8 mouse cellular contexts compared by ENCODE assay signal in genomic region chr11:98742397-98743291, GRCm38 (mm10). TPM values are rescaled to one million over a fixed set of nuclear protein-coding genes. Genes with fewer than 3 reads are reported as not detected.
DNase-seq lines count a peak whose midpoint lies in the region; ATAC-seq and TF ChIP-seq lines count a peak whose summit lies in the region.

No protein-coding gene starts in this region.

- ATAC-seq in CD4-positive, CD25-positive, alpha-beta regulatory T cell, adult 4 months: no peak

- intact Hi-C loops in gastrocnemius, postnatal 14 days (cut with DNase I; ENCODE audit: low total_unique reads): no loop called here

- no peaks in the 10 kb centered on the region for H3K36me3 ChIP-seq in kidney, adult 2 months (ENCODE audit: control insufficient read depth, insufficient read depth, low read length)

- peaks cover 50% of the 10 kb centered on the region for H3K4me1 ChIP-seq in kidney, adult 2 months (ENCODE audit: control insufficient read depth, insufficient read depth, low read length)

- 2% methylated on average over 21 of the region's 21 CpGs for WGBS in kidney, adult 2 months

- TF ChIP-seq POLR2A in kidney, adult 2 months (IDR thresholded peaks at IDR 0.05; ENCODE audit: low read depth, low read length): no peak

- no peaks in the 10 kb centered on the region for H3K27me3 ChIP-seq in kidney, adult 2 months (replicated peaks; ENCODE audit: control insufficient read depth, insufficient read depth, low read length)

- peak overlapping the region; percentile 66 for H3K4me3 ChIP-seq in kidney, adult 2 months (ENCODE audit: insufficient read depth, low read depth, low read length)

- peak; percentile 36 for DNase-seq in CD4-positive, CD25-positive, alpha-beta regulatory T cell, adult 2 months (ENCODE audit: low read depth, low spot score)
- peak; percentile 51 for DNase-seq in thymus, postnatal 4 days
- no peak for DNase-seq in thymus, postnatal 36 days
- peak; percentile 48 for DNase-seq in gastrocnemius, postnatal 14 days
- peak; percentile 45 for DNase-seq in kidney, adult 2 months
- peak; percentile 56 to 60 for DNase-seq in lung, postnatal 4 days
- peak; percentile 89 for DNase-seq in testis, postnatal 10 days (ENCODE audit: low spot score)

- TF ChIP-seq CTCF in kidney, adult 2 months (conservative IDR thresholded peaks at IDR 0.05; ENCODE audit: insufficient read depth, insufficient read length, low read depth, low read length): no peak

- H3K27ac ChIP-seq in kidney, adult 2 months (ENCODE audit: insufficient read depth, low read depth, low read length): peak overlapping the region; percentile 36

RNA-seq across cellular contexts. Expression of gene Thra, which starts 2.2 kb away (rescaled TPM):
- 1 to 10 TPM; 4.8 to 5.7 TPM for polyA plus RNA-seq in CD4-positive, CD25-positive, alpha-beta regulatory T cell, adult 4 months (2017; shearing (Covaris generic))
- total RNA-seq in gastrocnemius, postnatal 14 days (2021): 100 to 1,000 TPM in 1 of 2 experiments, 10 to 100 TPM in 1; 91.8 to 106 TPM
- 92.7 and 97.2 TPM in 2 replicates for polyA plus RNA-seq in kidney, adult 2 months (2012; rRNA removed)

RNA-seq across cellular contexts. Expression of gene Med24, which starts 13.4 kb away (rescaled TPM):
- 10 to 100 TPM; 27.0 to 37.5 TPM for polyA plus RNA-seq in CD4-positive, CD25-positive, alpha-beta regulatory T cell, adult 4 months (2017; shearing (Covaris generic))
- 10 to 100 TPM; 40.3 to 42.0 TPM for total RNA-seq in gastrocnemius, postnatal 14 days (2021)
- 45.3 and 54.1 TPM in 2 replicates for polyA plus RNA-seq in kidney, adult 2 months (2012; rRNA removed)

RNA-seq across cellular contexts. Expression of gene Nr1d1, which starts 32.5 kb away (rescaled TPM):
- polyA plus RNA-seq in CD4-positive, CD25-positive, alpha-beta regulatory T cell, adult 4 months (2017; shearing (Covaris generic)): 10 to 100 TPM in 1 of 2 experiments, 1 to 10 TPM in 1; 4.9 to 12.3 TPM
- total RNA-seq in gastrocnemius, postnatal 14 days (2021): 10 to 100 TPM; 27.3 to 64.6 TPM
- 140 and 155 TPM in 2 replicates for polyA plus RNA-seq in kidney, adult 2 months (2012; rRNA removed)

RNA-seq across cellular contexts. Expression of gene Csf3, which starts 41.6 kb away (rescaled TPM):
- not detected for polyA plus RNA-seq in CD4-positive, CD25-positive, alpha-beta regulatory T cell, adult 4 months (2017; shearing (Covaris generic))
- total RNA-seq in gastrocnemius, postnatal 14 days (2021): not detected
- not detected in 2 replicates for polyA plus RNA-seq in kidney, adult 2 months (2012; rRNA removed)

RNA-seq across cellular contexts. Expression of gene Msl1, which starts 52.7 kb away (rescaled TPM):
- polyA plus RNA-seq in CD4-positive, CD25-positive, alpha-beta regulatory T cell, adult 4 months (2017; shearing (Covaris generic)): 10 to 100 TPM; 22.3 to 24.8 TPM
- total RNA-seq in gastrocnemius, postnatal 14 days (2021): 10 to 100 TPM; 49.0 to 55.3 TPM
- 23.5 and 24.5 TPM in 2 replicates for polyA plus RNA-seq in kidney, adult 2 months (2012; rRNA removed)

Comparison
In these comparisons a context has a peak if more than half of its experiments do, and no peak if none do; other contexts are left out.
1. DNase-seq: peak in CD4-positive, CD25-positive, alpha-beta regulatory T cell, adult 2 months (single experiment), thymus, postnatal 4 days (single experiment), gastrocnemius, postnatal 14 days (single experiment), kidney, adult 2 months (single experiment), lung, postnatal 4 days (2 of 2) and testis, postnatal 10 days (single experiment); none in thymus, postnatal 36 days (0 of 2).
2. RNA of gene Thra, which starts 2.2 kb away (polyA plus RNA-seq): 92.7 to 97.2 TPM in kidney, adult 2 months; 4.8 to 5.7 TPM in CD4-positive, CD25-positive, alpha-beta regulatory T cell, adult 4 months; every median in the first group is over 10 times any median in the second.
3. RNA of gene Nr1d1, which starts 32.5 kb away (polyA plus RNA-seq): 140 to 155 TPM in kidney, adult 2 months; 4.9 to 12.3 TPM in CD4-positive, CD25-positive, alpha-beta regulatory T cell, adult 4 months; every median in the first group is over 10 times any median in the second.